Mouse (Mus musculus): ENCODE results near the gene Klhl26. TPM values are rescaled to one million over a fixed set of nuclear protein-coding genes. Genes with fewer than 3 reads are reported as not detected.

The Klhl26 gene
- polyA plus RNA-seq, 1 experiment from 2014 or later: 19.0 TPM

DNA sequence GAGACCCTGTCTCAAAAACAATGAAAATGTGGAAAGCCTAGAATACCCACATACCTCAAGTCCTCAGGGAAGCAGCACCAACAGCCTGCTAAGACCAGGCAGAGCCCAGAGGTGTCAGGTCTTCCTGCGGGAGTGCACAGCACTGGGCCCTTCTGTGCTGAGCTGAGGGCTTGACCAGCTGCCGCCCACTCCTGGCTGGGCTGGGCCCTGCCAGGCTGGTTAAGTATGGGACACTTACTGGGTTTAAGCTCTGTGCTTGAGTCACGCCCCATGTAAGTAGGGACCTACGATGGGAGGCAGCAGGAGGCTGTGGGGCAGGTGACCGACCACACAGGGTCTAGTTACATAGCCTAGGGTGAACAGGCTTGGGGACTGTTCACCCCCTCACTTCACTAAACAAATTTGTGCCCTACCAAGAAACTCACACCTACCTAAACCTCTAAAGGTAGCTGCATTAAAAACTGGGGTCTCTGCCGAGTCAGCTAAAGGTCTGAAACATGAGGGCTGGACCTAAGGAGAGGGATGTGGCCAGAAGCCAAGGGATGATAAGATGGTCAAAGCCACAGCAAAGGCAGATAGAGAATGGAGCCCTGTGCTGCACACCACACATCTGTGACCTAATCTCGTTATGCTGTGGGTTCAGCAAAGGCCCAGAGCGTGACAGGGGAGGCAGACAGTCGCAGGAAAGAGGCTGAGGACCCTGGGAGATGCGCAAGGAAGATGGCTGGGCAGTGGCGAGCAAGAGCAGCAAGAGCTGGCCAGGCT, 56.7 kb downstream of the Klhl26 start:
- peak; percentile 50 for ATAC-seq
- WGBS: 70% methylated on average over 11 of the region's 11 CpGs
- H3K27ac ChIP-seq (ENCODE audit: low read length): no peak overlapping the region
- no peak for DNase-seq (ENCODE audit: low spot score)
- TF ChIP-seq CTCF (IDR thresholded peaks at IDR 0.05) (no peak), EP300 (IDR thresholded peaks at IDR 0.05) (no peak)
- no peak overlapping the region for H3K9ac ChIP-seq (replicated peaks; ENCODE audit: low read depth)
- no peaks in the 10 kb centered on the region for H3K4me1 ChIP-seq (ENCODE audit: insufficient read depth, low read depth, low read length)
- no peaks in the 10 kb centered on the region for H3K9me3 ChIP-seq (ENCODE audit: low read length)
- no peak overlapping the region for H3K4me2 ChIP-seq (replicated peaks; ENCODE audit: low read depth, low read length)
- H3K27me3 ChIP-seq (replicated peaks; ENCODE audit: insufficient read depth, low read length): no peaks in the 10 kb centered on the region
- H3K36me3 ChIP-seq (ENCODE audit: insufficient read depth, low read length): no peaks in the 10 kb centered on the region
- H3K4me3 ChIP-seq (ENCODE audit: low read depth, low read length): no peak overlapping the region

DNA sequence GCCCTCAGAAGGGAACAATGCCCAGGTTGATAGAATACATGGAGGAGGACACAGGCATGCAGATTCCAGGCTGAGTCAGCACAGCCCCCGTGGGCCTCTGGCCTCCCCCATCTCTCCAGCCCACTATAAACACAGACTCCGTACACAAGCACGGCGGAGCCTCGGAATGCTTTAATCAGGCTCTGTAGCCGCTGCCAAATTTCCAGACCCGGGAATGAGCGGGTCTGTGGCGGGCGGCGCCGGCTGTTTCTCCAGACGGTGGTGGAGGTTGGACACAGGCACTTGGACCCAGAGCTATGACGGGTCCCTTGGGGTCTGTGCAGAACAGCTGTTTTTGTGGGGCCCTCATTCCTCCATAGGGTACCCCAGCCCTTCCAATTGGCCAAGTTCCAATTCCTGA, 57.8 kb downstream of the Klhl26 start:
- H3K27me3 ChIP-seq (replicated peaks; ENCODE audit: insufficient read depth, low read length): no peaks in the 10 kb centered on the region
- peak; percentile 48 for DNase-seq (ENCODE audit: low spot score)
- H3K4me3 ChIP-seq (ENCODE audit: low read depth, low read length): no peak overlapping the region
- peak; percentile 50 for ATAC-seq
- H3K9ac ChIP-seq (replicated peaks; ENCODE audit: low read depth): no peak overlapping the region
- no peak overlapping the region for H3K4me2 ChIP-seq (replicated peaks; ENCODE audit: low read depth, low read length)
- WGBS: 22% methylated on average over 14 of the region's 14 CpGs
- no peaks in the 10 kb centered on the region for H3K36me3 ChIP-seq (ENCODE audit: insufficient read depth, low read length)
- H3K9me3 ChIP-seq (ENCODE audit: low read length): no peaks in the 10 kb centered on the region
- no peak overlapping the region for H3K27ac ChIP-seq (ENCODE audit: low read length)
- no peaks in the 10 kb centered on the region for H3K4me1 ChIP-seq (ENCODE audit: insufficient read depth, low read depth, low read length)
- TF ChIP-seq CTCF (IDR thresholded peaks at IDR 0.05) (no peak), EP300 (IDR thresholded peaks at IDR 0.05) (no peak)

DNA sequence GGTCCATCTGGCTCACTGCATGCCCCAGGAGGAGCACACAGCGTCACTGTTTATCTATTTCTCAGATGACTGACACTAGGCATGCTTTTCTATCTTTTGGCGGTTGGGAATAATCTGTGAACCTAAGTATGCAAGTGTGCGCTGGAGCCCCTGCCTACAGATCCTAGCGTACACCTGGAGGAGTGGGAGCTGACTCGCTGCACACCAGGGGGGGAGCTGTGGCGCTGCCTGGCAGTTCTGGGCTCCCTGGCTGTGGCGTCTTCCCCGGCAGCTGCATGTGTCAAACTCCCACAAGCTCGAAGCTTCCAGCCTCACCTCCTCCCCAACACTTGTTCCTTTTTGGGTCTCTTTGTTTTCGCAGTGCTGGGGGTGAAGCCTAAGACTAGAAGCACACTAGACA, 58.9 kb downstream of the Klhl26 start:
- H3K36me3 ChIP-seq (ENCODE audit: insufficient read depth, low read length): no peaks in the 10 kb centered on the region
- H3K4me2 ChIP-seq (replicated peaks; ENCODE audit: low read depth, low read length): no peak overlapping the region
- DNase-seq (ENCODE audit: low spot score) (no peak), ATAC-seq (no peak)
- H3K9me3 ChIP-seq (ENCODE audit: low read length): no peaks in the 10 kb centered on the region
- H3K27me3 ChIP-seq (replicated peaks; ENCODE audit: insufficient read depth, low read length): no peaks in the 10 kb centered on the region
- no peaks in the 10 kb centered on the region for H3K4me1 ChIP-seq (ENCODE audit: insufficient read depth, low read depth, low read length)
- peak; percentile 24; the same call in 1 of the 2 replicates for TF ChIP-seq CTCF (IDR thresholded peaks at IDR 0.05)
- no peak for TF ChIP-seq EP300 (IDR thresholded peaks at IDR 0.05)
- H3K27ac ChIP-seq (ENCODE audit: low read length): no peak overlapping the region
- H3K9ac ChIP-seq (replicated peaks; ENCODE audit: low read depth): no peak overlapping the region
- no peak overlapping the region for H3K4me3 ChIP-seq (ENCODE audit: low read depth, low read length)
- 50% methylated on average over 10 of the region's 10 CpGs for WGBS

DNA sequence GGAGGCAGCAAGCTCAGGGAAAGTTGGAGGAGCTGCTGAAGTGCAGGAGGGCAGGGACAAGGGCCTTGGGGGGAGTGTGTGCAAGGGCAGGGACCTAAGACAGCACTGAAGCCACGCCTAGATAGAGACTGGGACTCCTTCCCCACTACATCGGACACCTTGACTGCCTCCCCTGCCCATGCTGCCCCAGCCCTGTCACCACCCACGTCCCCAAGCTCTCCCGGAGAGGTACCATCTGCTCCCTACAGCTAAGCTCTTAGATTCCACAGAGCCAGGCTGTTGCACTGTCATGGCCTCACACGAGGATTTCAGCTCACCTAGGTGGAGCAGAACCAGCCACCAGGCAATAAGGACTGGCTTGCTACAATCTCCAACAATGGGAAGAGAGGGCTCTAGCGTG, 59.8 kb downstream of the Klhl26 start:
- no peak for DNase-seq (ENCODE audit: low spot score)
- Histone ChIP-seq H3K4me3 (ENCODE audit: low read depth, low read length) (no peak overlapping the region), H3K4me1 (ENCODE audit: insufficient read depth, low read depth, low read length) (no peaks in the 10 kb centered on the region), H3K9ac (replicated peaks; ENCODE audit: low read depth) (no peak overlapping the region), H3K27me3 (replicated peaks; ENCODE audit: insufficient read depth, low read length) (no peaks in the 10 kb centered on the region), H3K27ac (ENCODE audit: low read length) (no peak overlapping the region), H3K36me3 (ENCODE audit: insufficient read depth, low read length) (no peaks in the 10 kb centered on the region), H3K9me3 (ENCODE audit: low read length) (no peaks in the 10 kb centered on the region), H3K4me2 (replicated peaks; ENCODE audit: low read depth, low read length) (no peak overlapping the region)
- no peak for ATAC-seq
- no peak for TF ChIP-seq EP300 (IDR thresholded peaks at IDR 0.05)
- no peak for TF ChIP-seq CTCF (IDR thresholded peaks at IDR 0.05)
- WGBS: 70% methylated on average over 6 of the region's 6 CpGs

DNA sequence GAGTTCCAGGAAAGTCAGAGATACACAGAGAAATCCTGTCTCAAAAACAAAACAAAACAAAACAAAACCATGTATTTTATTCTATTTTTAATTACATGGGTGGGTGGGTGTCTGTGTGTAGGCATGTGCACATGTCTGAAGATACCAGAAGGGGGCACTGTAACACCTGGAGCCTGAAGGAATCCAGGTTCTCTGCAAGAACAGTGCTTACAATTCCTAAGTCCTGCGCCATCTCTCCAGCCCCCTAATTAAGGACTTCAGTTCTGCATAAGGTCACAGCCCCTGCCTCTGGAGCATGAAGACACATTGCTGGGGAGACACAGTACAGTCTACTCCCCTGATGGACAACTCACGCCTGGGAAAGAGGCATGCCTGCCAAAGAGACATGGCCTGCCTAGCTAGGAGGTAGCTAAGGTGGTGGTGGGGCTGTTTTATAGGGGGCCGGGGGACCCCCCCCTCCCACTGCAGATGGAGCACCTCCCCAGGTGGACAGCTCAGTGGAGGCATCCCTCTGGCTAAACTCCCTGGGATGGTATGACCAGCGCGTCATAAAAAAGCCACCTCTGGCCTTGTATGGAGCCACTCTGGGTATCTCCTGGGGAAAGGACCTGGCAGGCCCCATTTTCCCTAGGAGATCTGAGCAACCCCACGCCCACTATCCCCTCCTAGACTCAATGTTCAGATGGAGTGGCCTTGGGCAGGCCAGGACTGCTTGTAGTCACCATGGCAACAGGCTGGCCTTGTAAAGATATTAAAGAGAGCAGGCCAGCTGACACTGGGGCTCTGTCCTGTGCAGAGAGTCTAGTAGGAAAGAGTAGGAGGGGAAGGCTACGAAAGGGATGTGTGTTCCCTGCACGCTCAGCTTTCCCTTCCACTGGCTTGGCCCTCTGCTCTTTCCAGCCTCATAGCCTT, 61.0 kb downstream of the Klhl26 start:
- WGBS: 76% methylated on average over 8 of the region's 8 CpGs
- Histone ChIP-seq H3K4me2 (replicated peaks; ENCODE audit: low read depth, low read length) (no peak overlapping the region), H3K4me3 (ENCODE audit: low read depth, low read length) (no peak overlapping the region), H3K36me3 (ENCODE audit: insufficient read depth, low read length) (no peaks in the 10 kb centered on the region), H3K4me1 (ENCODE audit: insufficient read depth, low read depth, low read length) (no peaks in the 10 kb centered on the region), H3K27ac (ENCODE audit: low read length) (no peak overlapping the region), H3K27me3 (replicated peaks; ENCODE audit: insufficient read depth, low read length) (no peaks in the 10 kb centered on the region), H3K9me3 (ENCODE audit: low read length) (no peaks in the 10 kb centered on the region), H3K9ac (replicated peaks; ENCODE audit: low read depth) (no peak overlapping the region)
- no peak for TF ChIP-seq EP300 (IDR thresholded peaks at IDR 0.05)
- TF ChIP-seq CTCF (IDR thresholded peaks at IDR 0.05): peak; percentile 73
- ATAC-seq: 0 out of 2 replicates have a peak, but pooled peaks have one; percentile 23
- peak; percentile 68 for DNase-seq (ENCODE audit: low spot score)

DNA sequence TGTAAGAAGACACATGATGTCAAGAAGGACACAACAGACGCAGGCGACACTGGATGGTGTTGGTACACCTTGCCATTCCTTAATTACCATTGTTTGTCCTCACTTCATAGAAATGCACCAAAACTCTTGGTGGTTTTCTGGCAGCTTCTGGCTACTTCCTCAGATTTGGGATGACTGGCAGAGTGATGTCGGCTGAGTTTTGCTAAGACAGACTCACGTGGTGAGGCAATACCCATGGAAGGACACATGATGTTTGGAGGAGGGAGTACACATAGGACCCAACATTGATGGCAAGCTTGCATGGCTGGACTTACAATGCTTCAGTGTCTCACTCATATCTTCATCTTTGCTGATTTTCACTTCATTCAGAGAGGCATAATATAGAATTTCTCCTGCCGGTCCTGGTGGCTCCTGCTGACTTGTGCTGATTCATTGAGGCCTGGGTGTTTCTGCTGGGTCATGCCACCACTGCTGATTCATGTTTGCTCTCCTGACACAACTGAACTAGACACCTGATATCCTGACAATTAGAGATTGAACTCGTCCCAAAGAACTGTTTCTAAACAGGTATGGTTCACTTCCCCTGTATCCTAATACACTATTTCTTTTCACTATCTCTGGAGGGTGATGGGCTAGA, 62.3 kb downstream of the Klhl26 start:
- Histone ChIP-seq H3K4me3 (ENCODE audit: low read depth, low read length) (no peak overlapping the region), H3K36me3 (ENCODE audit: insufficient read depth, low read length) (no peaks in the 10 kb centered on the region), H3K9ac (replicated peaks; ENCODE audit: low read depth) (no peak overlapping the region), H3K27ac (ENCODE audit: low read length) (no peak overlapping the region), H3K27me3 (replicated peaks; ENCODE audit: insufficient read depth, low read length) (no peaks in the 10 kb centered on the region), H3K9me3 (ENCODE audit: low read length) (no peaks in the 10 kb centered on the region), H3K4me2 (replicated peaks; ENCODE audit: low read depth, low read length) (no peak overlapping the region), H3K4me1 (ENCODE audit: insufficient read depth, low read depth, low read length) (peaks cover 2% of the 10 kb centered on the region; the same call in 1 of the 2 replicates)
- DNase-seq (ENCODE audit: low spot score) (no peak), ATAC-seq (no peak)
- 84% methylated on average over 6 of the region's 6 CpGs for WGBS
- no peak for TF ChIP-seq CTCF (IDR thresholded peaks at IDR 0.05)
- no peak for TF ChIP-seq EP300 (IDR thresholded peaks at IDR 0.05)
